Mouse (Mus musculus): ENCODE measurements around the gene Ccdc120.

Gene Ccdc120

GRCm38 (mm10) chrX:7750432-7751116, at the start of gene Ccdc120:
Ccdc120 (minus strand) TSS chrX:7750905.
- DNase-seq (ENCODE audit: low read depth, low spot score): peak; percentile 57

DNA sequence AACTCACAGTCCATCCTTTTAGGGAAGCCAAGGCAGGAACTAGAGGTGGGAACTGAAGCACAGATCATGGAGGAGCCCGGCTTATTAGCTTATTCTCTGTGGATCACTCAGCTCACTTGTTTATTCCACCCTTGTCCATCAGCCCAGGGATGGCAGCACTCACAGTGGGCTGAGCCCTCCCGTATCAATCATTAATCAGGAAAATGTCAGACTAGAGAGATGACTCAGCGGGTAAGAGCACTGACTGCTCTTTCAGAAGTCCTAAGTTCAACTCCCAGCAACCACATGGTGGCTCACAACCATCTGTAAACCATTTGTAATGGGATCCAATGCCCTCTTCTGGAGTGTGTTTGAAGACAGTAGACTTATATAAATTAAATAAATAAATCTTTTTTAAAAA, 46.6 kb upstream of the Ccdc120 start:
- DNase-seq (ENCODE audit: low read depth, low spot score): no peak

GRCm38 (mm10) chrX:7795016-7795415, 44.3 kb upstream of the Ccdc120 start:
- no peak for DNase-seq (ENCODE audit: low read depth, low spot score)

- DNase-seq (ENCODE audit: low read depth, low spot score): no peak
These were observed 42.7 kb upstream of the Ccdc120 start for GRCm38 (mm10) chrX:7793361-7793760.

GRCm38 (mm10) chrX:7790309-7790708, 39.6 kb upstream of the Ccdc120 start:
- DNase-seq (ENCODE audit: low read depth, low spot score): no peak

DNA sequence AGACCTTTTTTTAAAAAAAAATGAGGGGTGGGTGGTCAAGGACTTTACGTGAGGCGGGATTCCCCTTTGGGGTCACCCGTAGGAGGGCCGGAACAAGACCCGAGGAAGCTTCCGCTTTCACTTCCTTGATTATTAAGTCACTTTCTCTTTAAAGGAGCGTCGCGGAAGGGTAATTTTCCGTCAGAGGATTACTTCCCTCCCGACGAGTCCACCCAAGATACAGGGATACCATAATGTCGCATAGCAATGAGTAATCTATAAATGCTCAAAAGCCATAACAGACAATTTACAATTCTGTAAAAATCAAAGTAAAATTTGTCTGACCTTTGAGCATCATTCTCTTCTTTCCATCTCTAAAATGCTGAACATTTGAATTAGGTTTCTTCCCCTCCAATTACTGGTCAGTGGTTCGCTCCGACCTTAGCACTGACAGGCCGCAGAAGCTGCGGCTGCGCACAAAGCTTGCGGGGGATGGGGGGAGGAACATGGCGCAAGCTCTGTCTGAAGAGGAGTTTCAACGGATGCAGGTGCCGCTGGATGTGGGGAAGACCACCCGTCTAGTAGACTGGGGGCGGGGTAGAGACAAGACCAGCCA, 38.9 kb upstream of the Ccdc120 start, which contains the start of gene Gripap1:
Gripap1 (plus strand) TSS at position 224 of the 595 bp plus-strand sequence.
- peak; percentile 76 for DNase-seq (ENCODE audit: low read depth, low spot score)

- DNase-seq (ENCODE audit: low read depth, low spot score): no peak
These were observed 31.9 kb upstream of the Ccdc120 start for GRCm38 (mm10) chrX:7782603-7783092.

DNA sequence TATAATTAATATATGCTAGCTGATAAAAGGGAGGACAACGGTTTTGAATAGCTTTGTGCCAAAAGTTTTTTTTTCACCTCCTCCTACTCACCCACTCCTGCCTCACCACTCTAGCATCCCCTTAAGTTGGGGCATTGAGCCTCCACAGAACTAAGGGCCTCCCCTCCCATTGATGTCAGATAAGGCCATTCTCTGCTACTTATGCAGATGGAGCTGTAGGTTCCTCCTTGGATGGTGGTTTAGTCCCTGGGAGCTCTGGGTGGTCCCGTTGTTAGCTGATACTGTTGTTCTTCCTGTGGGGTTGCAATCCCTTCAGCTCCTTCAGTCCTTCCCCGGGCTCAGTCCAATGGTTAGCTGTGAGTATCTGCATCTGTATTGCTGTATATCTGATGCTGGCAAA, 28.6 kb upstream of the Ccdc120 start:
- DNase-seq (ENCODE audit: low read depth, low spot score): no peak

DNA sequence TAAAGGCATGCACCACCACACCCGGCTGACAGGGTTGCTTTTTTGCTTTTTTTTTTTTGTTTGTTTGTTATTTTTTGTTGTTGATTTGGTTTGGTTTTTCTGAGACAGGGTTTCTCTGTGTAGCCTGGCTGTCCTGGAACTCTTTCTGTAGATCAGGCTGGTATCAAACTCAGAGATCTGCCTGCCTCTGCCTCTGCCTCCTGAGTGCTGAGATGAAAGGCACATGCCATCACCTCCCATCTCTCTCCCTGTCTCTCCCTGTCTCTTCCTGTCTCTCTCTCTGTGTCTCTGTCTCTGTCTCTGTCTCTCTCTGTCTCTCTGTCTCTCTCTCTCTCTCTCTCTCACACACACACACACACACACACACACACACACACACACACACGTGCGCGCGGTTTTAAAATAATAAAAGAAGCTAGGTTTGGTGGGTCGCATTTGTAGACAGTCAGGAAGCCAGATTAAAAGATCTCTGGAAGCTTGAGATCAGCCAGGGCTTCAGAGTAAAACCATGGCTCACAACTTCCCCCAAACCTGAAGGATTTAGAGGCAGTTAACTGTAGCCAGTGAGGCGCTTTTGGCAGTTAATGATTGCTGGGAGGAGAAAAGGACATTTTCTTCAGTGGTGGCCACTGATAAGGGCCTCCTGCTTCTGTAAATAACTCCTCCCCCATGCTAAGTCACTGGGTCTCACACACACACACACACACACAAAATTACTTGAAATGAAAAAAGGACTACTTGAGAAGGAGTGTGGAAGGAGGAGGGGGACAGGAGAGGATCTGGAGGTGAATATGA, 27.9 kb upstream of the Ccdc120 start:
- no peak for DNase-seq (ENCODE audit: low read depth, low spot score)

DNA sequence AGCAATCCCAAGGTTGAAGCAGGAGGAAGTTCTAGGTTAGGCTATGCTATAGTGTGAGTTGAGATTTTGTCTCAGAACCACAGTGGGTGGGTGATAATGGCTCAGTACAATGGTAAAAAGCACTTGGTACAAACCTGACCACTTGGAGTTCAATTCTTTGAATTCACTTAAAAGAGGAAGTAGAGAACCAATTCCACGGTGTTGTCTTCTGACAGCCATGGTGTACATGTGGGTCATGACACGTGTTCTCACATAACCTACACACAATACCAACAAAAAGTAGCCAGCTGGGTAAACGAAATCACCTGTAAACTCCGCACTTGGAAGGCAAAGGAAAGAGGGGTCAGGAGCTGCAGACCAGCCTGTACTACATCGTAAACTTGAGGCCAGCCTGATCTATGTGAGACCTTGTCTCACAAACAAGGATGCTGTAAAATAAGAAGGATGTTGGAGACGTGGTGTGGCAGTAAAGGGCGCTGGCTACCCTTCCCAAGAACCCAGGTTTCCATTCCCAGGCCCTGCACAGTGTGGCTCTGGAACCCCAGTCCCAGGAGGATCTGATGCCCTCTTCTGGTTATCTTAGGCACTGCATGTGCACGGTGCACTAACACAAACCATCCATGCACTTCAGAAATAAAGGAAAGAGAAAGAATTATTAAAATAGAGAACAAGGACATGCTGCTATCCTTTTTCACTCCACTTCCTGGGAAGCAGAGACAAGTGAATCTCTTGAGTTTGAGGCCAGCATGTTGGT, 25.8 kb upstream of the Ccdc120 start:
- no peak for DNase-seq (ENCODE audit: low read depth, low spot score)

DNA sequence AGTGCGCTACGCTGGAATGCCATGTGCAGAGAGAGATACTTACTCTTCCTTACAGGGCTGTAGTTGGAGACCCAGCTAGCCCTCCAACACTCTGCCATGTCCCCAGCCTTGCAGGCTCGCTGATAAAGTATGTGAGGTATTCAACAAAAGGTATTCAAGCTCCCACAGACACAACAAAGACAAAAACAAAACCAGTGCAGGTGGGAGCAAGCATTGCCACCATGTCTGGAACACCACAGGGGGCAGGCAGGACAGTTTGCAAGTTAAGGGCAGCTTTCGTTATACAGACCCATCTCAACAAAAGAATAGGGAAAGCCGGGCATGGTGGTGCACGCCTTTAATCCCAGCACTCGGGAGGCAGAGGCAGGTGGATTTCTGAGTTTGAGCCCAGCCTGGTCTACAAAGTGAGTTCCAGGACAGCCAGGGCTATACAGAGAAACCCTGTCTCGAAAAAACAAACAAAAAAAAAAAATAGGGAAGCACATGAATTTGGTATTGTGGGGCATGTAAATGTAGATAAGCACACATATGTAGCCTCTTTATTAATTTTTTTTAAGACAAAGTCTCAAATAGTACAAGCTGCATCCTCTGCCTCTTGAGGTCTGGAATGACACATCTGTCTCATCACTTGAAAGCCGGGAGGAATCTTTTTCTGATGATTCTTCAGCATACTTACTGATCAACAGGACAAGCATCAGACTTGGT, 24.9 kb upstream of the Ccdc120 start:
- no peak for DNase-seq (ENCODE audit: low read depth, low spot score)

GRCm38 (mm10) chrX:7772766-7773165, 22.1 kb upstream of the Ccdc120 start:
- no peak for DNase-seq (ENCODE audit: low read depth, low spot score)

DNA sequence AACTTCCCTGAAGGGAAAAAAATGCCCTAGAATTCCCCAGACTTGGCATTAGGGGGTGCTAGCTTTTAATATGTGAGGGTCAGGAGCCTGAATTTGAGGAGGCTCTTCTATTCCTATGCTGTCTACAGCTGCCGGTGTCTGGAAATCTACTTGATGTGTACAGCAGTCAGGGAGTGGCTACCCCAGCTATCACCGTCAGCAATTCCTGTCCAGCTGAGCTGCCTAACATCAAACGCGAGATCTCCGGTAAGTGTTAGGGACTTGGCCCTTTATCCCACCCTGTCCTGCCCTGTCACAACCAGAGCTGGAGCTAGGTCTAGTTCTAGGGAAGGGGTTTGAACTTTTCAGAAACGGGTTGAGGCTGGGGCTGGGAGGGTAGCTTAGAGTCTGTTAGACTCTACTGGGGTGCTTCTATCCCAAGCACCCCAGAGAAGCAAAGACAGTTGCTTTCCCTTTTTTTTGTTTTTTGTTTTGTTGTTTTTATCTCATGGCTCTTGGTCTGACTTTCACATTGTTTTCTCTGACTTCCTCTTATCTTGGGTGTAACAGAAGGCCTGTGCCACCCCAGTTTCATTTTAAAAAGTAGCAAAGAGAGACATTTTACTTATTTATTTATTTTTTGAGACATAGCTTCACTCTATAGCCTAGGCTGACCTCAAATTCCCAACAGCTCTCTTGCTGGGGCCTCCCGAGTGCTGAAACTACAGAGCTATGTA, 18.8 kb upstream of the Ccdc120 start:
- no peak for DNase-seq (ENCODE audit: low read depth, low spot score)

GRCm38 (mm10) chrX:7765764-7766163, 15.1 kb upstream of the Ccdc120 start:
- no peak for DNase-seq (ENCODE audit: low read depth, low spot score)

- no peak for DNase-seq (ENCODE audit: low read depth, low spot score)
These were observed 14.6 kb upstream of the Ccdc120 start for GRCm38 (mm10) chrX:7765281-7765670.

GRCm38 (mm10) chrX:7764657-7765280, 14.1 kb upstream of the Ccdc120 start:
- no peak for DNase-seq (ENCODE audit: low read depth, low spot score)

- no peak for DNase-seq (ENCODE audit: low read depth, low spot score)
These were observed 13.1 kb upstream of the Ccdc120 start for GRCm38 (mm10) chrX:7763631-7764393.

DNA sequence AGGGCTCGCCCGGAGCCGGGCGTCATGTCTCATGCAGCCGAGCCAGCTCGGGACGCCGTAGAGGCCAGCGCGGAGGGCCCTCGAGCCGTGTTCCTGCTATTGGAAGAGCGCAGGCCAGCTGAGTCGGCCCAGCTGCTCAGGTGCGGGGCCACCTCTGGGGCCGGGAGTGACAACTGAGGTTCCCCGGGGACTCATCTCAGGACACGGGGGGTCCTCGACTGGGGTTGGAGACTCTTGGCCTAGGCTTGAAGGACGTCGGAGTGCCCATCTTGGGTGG, 12.2 kb upstream of the Ccdc120 start:
- DNase-seq (ENCODE audit: low read depth, low spot score): no peak

- DNase-seq (ENCODE audit: low read depth, low spot score): peak; percentile 82
These were observed 11.6 kb upstream of the Ccdc120 start, which contains the start of gene Tfe3 for GRCm38 (mm10) chrX:7762137-7762920. Tfe3 (plus strand) TSS chrX:7762560.
